Mouse (Mus musculus): Measurements from ENCODE around the gene Tmed9.
A peak's percentile ranks its signal among the peaks of the same experiment; 100 is the strongest.
"Not testable (repeated sequence)": the region's sequence is repeated elsewhere in the genome, so short reads cannot be mapped to it uniquely, and the experiment has no call there.

Gene Tmed9

GRCm38 (mm10) chr13:55567949-55568348 lies 5.6 kb upstream of the Tmed9 start:
- no peak for DNase-seq (ENCODE audit: low read depth)

DNA sequence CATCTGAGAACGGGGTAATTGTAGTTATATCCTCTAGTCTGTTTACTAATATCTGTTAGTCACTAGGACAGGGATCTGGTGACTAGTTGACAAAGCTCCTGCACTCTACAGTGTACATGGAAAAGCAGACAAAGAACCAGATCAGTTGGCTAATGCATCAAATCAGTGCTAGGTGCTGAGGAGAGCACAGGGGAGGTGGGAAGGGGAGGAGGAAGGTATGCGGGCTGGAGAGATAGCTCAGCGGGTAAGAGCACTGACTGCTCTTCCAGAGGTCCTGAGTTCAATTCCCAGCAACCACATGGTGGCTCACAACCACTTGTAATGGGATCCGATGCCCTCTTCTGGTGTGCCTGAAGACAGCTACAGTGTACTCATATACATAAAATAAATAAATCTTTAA lies 5.0 kb upstream of the Tmed9 start:
- DNase-seq (ENCODE audit: low read depth) = not testable (repeated sequence)

DNA sequence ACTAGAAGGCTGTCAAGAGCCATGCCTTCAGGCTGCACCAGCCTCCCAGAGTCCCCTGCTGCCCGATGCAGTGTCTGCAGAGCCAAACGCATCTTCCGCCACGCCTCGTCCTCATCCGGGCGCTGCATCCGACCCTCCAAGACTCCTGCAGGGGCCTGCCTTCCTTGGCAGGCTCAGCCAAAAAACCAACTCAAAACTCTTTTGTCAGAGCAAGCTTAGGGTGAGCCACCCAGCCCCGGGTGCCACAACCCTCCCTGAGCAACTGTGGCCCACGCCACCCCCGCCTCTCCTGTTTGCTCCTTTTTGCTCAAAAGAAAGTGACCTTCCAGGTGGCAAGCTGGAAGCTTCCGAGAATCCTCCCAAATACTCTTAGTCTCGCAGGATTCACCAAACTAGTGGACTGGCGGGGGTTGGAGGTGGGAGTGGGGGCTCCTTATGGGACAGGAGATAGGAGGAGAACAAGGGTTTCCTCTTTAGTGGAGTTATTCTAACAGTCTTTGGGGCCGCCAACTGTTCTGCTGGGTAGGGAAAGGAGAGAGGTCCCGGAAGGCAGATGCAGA lies 3.7 kb upstream of the Tmed9 start:
- DNase-seq (ENCODE audit: low read depth) = no peak

GRCm38 (mm10) chr13:55570286-55570973 lies 3.1 kb upstream of the Tmed9 start:
- DNase-seq (ENCODE audit: low read depth) = no peak

GRCm38 (mm10) chr13:55571027-55571751 lies 2.3 kb upstream of the Tmed9 start, which contains the start of gene Fam193b:
Gene Fam193b, minus strand, starts transcription at chr13:55571120.
- DNase-seq (ENCODE audit: low read depth) = peak; percentile 81

DNA sequence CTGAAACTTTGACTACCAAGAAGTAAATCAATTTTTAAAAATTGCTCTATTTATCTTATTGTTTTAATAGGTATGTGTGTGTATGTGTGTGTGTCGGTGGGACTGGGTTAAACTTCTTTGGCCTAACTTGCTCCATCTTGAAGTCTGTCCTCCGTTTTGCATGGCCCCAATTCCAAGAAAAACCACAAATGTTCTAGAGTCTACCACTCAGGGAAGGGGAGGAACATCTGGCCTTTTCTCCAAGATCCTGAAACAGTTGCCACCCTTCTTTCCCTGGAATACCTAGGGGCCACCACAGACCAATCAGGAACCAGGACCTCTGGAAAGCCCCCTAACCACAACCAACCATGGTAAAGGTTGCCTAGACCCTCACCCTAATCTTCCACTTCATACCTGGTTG lies 1.6 kb upstream of the Tmed9 start:
- DNase-seq (ENCODE audit: low read depth) = no peak

DNA sequence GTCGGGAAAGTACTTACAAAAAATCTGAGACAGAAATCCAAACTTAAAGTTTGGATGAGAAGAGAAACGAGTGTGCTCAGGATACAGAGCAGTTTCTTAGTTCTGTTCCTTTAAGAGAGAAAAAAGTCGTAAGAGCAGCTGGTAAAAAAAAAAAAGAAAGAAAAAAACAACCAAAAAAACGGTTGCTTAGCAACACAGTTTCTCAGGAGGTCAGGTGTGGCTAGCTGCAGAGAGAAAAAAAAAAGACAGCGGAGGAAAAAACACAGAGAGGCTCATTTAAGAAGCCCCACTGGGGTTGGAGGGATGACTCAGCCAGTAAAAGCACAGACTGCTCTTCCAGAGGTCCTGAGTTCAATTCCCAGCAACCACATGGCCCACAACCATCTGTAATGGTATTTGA lies 789 bp downstream of the Tmed9 start:
- DNase-seq (ENCODE audit: low read depth) = no peak

DNA sequence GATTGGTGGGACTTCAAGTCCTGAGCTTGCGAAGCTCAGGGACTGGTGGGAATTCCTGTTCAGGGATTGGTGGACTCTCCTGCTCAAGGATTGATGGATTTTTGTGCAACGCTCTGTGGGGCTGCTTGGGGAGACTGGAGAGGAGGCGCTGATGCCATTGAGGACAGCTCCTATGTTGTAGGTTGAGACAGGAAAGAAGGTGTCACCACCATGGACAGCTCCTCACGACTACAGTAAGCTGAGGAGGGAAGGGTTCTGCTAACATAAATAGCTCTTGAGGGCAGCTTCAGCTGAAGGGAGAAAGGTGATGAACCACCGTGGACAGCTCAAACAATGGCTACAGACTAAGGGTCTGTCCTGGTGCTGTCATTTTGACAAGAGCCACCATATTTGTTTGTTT lies 2.4 kb downstream of the Tmed9 start:
- no peak for DNase-seq (ENCODE audit: low read depth)

- not testable (repeated sequence) for DNase-seq (ENCODE audit: low read depth)
Measured at GRCm38 (mm10) chr13:55576872-55577271, 3.3 kb downstream of the Tmed9 start.

DNA sequence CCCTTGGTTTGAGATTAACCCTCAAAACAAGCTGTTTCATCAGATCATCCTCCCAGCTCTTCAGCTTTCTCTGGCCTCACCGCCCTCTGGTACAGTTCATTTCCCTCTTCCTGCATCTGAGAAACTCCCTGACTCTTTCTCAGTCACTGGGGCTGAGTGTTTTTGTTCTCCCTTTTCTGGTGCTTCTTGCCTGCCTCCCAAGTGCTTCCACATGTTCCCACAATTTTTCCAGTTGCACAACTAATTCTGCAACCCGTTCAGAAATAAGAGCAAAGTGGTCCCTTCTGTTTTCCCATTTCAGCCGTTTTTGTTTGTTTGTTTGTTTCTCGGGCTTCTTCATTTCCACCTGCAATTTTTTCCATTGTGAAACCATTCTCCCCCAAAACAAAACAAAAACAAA lies 4.6 kb downstream of the Tmed9 start:
- no peak for DNase-seq (ENCODE audit: low read depth)

- DNase-seq (ENCODE audit: low read depth) = no peak
Measured at GRCm38 (mm10) chr13:55591961-55592490, 18.5 kb downstream of the Tmed9 start.

DNA sequence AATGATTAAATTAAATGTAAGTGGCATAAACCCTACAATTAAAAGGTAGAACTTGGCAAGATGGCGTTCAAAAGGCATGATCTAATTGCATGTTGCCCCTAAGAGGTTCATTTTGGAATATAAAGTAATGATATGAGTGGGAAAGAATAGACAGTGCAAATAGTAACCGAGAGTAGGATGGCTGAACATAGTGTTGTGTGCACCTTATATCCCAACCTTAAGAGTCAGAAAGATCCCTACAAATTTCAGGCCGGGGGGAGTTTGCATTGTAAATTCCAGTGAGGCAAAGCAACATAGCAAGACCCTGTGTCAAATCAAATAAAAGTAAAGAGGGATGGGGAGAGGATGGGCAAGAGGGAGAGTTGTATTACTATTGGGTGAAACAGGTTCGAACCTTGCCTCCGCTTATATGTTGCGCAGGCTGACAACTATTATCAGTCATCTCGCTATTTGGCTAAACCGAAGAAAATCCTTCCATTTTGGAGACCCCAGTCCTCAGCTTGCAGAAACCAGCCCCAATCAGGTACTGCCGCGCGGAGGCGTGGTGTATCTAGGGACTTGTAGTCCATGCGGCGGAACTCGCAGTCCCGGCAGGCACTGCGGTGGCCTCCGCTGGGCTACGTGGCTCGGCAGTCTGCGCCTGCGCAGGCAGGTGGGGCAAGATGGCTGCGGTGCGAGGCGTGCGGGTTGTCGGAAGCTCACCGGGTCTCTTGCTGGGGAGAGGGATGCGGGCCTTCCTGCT lies 19.2 kb downstream of the Tmed9 start:
- peak; percentile 87 for DNase-seq (ENCODE audit: low read depth)

DNA sequence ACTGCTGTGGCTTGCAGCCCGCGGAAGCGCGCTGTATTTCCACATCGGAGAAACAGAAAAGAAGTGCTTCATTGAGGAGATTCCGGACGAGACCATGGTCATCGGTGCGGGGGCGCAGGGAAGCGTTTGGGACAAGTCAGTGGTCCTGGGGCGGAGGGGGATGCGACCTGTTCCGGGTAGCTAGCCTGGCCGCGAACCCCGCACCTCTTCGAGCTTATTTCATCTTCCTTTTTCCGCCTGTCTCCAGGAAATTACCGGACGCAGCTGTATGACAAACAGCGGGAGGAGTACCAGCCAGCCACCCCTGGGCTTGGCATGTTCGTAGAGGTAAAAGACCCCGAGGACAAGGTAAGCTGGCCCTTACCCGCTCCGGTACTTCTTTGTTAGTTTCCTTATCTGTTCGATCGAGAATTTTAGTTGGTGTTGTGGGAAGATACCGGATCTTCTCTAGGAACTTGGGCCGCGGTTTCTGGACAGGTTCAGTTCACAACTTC lies 19.8 kb downstream of the Tmed9 start:
- DNase-seq (ENCODE audit: low read depth) = no peak

GRCm38 (mm10) chr13:55595375-55595774 lies 21.8 kb downstream of the Tmed9 start:
- no peak for DNase-seq (ENCODE audit: low read depth)

- DNase-seq (ENCODE audit: low read depth) = no peak
Measured at GRCm38 (mm10) chr13:55596802-55597201, 23.3 kb downstream of the Tmed9 start.

DNA sequence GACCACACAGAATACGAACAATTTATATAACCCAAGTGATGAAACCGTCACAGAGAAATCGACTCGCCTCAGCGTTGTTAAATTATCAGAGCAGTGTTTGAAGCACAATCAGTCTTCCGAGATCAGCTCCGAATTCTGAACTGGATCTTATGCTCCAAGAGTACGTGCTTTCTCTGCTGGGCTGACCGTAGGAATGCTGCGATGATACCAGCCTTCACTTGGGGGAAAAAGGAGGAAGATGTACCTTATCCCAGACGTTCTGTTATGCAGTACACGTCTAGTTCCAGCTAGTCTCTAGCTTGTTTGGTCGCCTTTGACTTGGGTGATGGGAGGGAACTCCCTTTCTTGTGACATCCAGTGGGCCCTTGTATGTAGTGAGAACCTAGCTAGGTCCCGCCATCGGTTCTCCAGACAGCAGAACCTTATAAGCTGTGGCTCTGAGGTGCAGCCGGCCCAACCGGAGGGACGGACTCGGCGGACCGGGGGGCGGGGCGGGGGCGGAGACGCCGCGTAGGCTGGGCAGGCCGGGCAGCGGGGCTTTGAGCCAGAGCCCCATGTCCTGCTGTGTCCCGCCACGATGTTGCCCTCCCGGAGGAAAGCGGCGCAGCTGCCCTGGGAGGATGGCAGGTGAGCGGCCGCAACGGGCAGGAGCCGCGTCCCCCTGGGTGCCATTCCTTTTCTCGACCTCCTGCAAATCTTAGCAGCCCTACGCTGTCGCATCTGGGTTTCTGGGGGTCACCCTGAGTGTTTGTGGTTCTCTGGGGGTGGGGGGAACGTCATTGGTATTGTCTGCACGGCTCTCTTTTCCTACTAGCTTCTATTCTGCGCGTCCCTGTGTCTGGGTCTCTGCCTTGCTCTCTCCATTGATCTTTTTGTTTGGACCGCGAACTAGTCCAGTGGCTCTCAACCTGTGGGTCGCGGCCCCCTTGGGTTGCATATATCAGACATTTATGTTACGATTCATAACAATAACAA lies 26.3 kb downstream of the Tmed9 start, which contains the start of gene B4galt7:
Gene B4galt7 (plus strand): TSS at position 331 of the 975 bp plus-strand sequence.
- DNase-seq (ENCODE audit: low read depth) = no peak

DNA sequence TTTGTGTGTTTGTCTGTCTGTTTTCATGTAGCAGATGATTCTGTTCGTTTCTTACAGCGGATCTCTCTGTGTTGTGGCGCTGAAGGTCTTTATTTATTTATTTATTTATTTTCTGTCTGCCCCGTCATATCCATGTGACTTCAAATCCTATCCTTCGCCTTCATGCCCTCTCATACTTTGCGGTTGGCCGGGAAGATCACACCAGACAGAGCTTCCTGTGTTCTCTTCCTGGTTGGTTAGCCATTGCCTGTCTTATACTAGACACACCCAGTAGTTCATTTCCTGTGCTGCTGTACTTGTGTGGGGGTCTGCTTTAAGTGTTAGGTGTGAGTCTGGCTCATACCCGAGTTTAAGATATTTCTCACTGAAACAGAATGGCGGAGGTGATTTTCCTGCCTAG lies 27.1 kb downstream of the Tmed9 start:
- DNase-seq (ENCODE audit: low read depth) = no peak

DNA sequence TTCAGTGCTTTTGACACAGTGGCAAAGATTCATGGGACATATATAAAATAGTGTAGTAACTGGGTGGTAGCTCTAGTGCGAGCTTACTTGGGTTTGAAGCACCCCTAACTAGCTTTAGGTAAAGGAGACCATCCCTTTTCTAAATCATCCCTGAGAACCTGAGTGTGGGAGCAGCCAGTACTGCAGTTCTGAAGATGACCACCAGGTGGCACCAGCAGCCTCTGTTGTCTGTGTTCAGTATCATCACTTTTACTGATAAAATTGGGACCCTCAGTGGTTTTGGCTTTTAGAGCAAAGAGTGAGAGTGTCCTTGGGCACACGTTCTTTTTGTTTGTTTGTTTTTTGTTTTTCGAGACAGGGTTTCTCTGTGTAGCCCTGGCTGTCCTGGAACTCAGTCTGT lies 28.1 kb downstream of the Tmed9 start:
- DNase-seq (ENCODE audit: low read depth) = no peak

- no peak for DNase-seq (ENCODE audit: low read depth)
Measured at GRCm38 (mm10) chr13:55604606-55605005, 31.1 kb downstream of the Tmed9 start.

GRCm38 (mm10) chr13:55606899-55607623 lies 33.5 kb downstream of the Tmed9 start:
- no peak for DNase-seq (ENCODE audit: low read depth)

All from fibroblast of lung, adult 2 months (primary cell).